Mouse (Mus musculus) MEL (cell line): ENCODE data around the gene Fis1.

Source experiments
- EP300 ChIP-seq, 2 experiments: IDR thresholded peaks; 2 replicates each; pipeline ENCODE4 v1.6.1; 2011; ENCODE audit warnings: improper control_type of control experiment in 2 of 2, low read length in 2 of 2, low read depth in 1 of 2, mild to moderate bottlenecking in 1 of 2
- GATA1 ChIP-seq: IDR thresholded peaks from 2 replicates; pipeline ENCODE4 v1.6.1; 2011; ENCODE audit warnings: low read depth, low read length, improper control_type of control experiment
- MYC ChIP-seq: IDR thresholded peaks from 2 replicates; pipeline ENCODE4 v1.6.1; 2011; ENCODE audit warnings: low read depth, mild to moderate bottlenecking, low read length, improper control_type of control experiment, moderate library complexity
- POLR2A ChIP-seq, 2 experiments: IDR thresholded peaks; 2 replicates each; pipeline ENCODE4 v1.6.1; 2011 to 2012; ENCODE audit warnings: low read length in 2 of 2, mild to moderate bottlenecking in 2 of 2, control low read depth in 1 of 2, improper control_type of control experiment in 1 of 2, low read depth in 1 of 2, moderate library complexity in 1 of 2; ENCODE audit not compliant: control insufficient read depth in 1 of 2, insufficient read depth in 1 of 2, poor library complexity in 1 of 2

- no peak for TF ChIP-seq MYC
- TF ChIP-seq POLR2A (IDR thresholded peaks at IDR 0.05; ENCODE audit: control insufficient read depth in 1 of 2, insufficient read depth in 1 of 2, low read depth in 1 of 2, low read length in 2 of 2, poor library complexity in 1 of 2), result no peak
- no peak for TF ChIP-seq EP300 (IDR thresholded peaks at IDR 0.05; ENCODE audit: low read depth in 1 of 2, low read length in 2 of 2)
- TF ChIP-seq GATA1, result no peak
These were observed 16.3 kb upstream of the Fis1 start for GRCm38 (mm10) chr5:136936750-136937149.
